8 mouse cellular contexts compared by ENCODE assay signal in genomic region chr4:43406162-43406971, GRCm38 (mm10). TPM values are rescaled to one million over a fixed set of nuclear protein-coding genes. Genes with fewer than 3 reads are reported as not detected.
A peak's percentile ranks its signal among the peaks of the same experiment; 100 is the strongest.
DNase-seq lines count a peak whose midpoint lies in the region; ATAC-seq lines count a peak whose summit lies in the region.

No protein-coding gene starts in this region.

- H3K27ac ChIP-seq in hindbrain, embryonic 12.5 days = peak overlapping the region; percentile 95

- peak overlapping the region; percentile 84 for H3K9ac ChIP-seq in hindbrain, embryonic 12.5 days

- H3K4me3 ChIP-seq in hindbrain, embryonic 12.5 days = peak overlapping the region; percentile 59

- no peaks in the 10 kb centered on the region for H3K9me3 ChIP-seq in hindbrain, embryonic 12.5 days (replicated peaks)

- ATAC-seq in hindbrain, embryonic 12.5 days (ENCODE audit: low FRiP score) = peak; percentile 95
- no peak for ATAC-seq in activated CD4-positive, CD25-positive, alpha-beta regulatory T cell, adult 4 months

- H3K4me1 ChIP-seq in hindbrain, embryonic 12.5 days = peaks cover 37% of the 10 kb centered on the region

- WGBS in hindbrain, embryonic 12.5 days = 2% methylated on average over 28 of the region's 28 CpGs

- H3K36me3 ChIP-seq in hindbrain, embryonic 12.5 days = peaks cover 3% of the 10 kb centered on the region; the same call in 1 of the 2 replicates

- H3K27me3 ChIP-seq in hindbrain, embryonic 12.5 days = no peaks in the 10 kb centered on the region

- DNase-seq in Muller cell, postnatal 12 days (ENCODE audit: inconsistent ontology term) = peak; percentile 94
- DNase-seq in cerebellum, postnatal 14 days = peak; percentile 68 to 79
- peak; percentile 70 to 76 for DNase-seq in frontal cortex, postnatal 36 days (ENCODE audit: low spot score in 2 of 2)
- peak; percentile 49 to 66 for DNase-seq in layer of hippocampus, postnatal 25 days (ENCODE audit: extremely low spot score in 1 of 2, low spot score in 1 of 2)
- peak; percentile 96 for DNase-seq in lung, postnatal 10 days
- DNase-seq in right cerebral cortex, adult 2 months (ENCODE audit: low spot score in 2 of 2) = peak; percentile 69 to 70

- peak overlapping the region; percentile 62 for H3K4me2 ChIP-seq in hindbrain, embryonic 12.5 days (replicated peaks)

RNA-seq across cellular contexts. Expression of gene Fam166b, which starts 22.6 kb away (rescaled TPM):
- polyA plus RNA-seq in hindbrain, embryonic 12.5 days (2016; fragmentation: Nextera tagmentation; extraction: Ambion mirVana) = 1.3 TPM in 1 of 2 replicates, not detected in the other
- total RNA-seq in layer of hippocampus, postnatal 25 days (2021) = 1 to 10 TPM in 1 of 2 experiments, under 1 TPM in 1; 0.59 to 3.1 TPM
- polyA plus RNA-seq in activated CD4-positive, CD25-positive, alpha-beta regulatory T cell, adult 4 months (2017; shearing (Covaris generic)) = not detected

RNA-seq across cellular contexts. Expression of gene Rusc2, which starts 24.6 kb away (rescaled TPM):
- polyA plus RNA-seq in hindbrain, embryonic 12.5 days (2016; fragmentation: Nextera tagmentation; extraction: Ambion mirVana) = 55.0 and 68.9 TPM in 2 replicates
- 100 to 1,000 TPM; 122 to 123 TPM for total RNA-seq in layer of hippocampus, postnatal 25 days (2021)
- polyA plus RNA-seq in activated CD4-positive, CD25-positive, alpha-beta regulatory T cell, adult 4 months (2017; shearing (Covaris generic)) = not detected

RNA-seq across cellular contexts. Expression of gene Tesk1, which starts 35.4 kb away (rescaled TPM):
- 15.7 and 16.2 TPM in 2 replicates for polyA plus RNA-seq in hindbrain, embryonic 12.5 days (2016; fragmentation: Nextera tagmentation; extraction: Ambion mirVana)
- 10 to 100 TPM; 74.1 to 77.6 TPM for total RNA-seq in layer of hippocampus, postnatal 25 days (2021)
- polyA plus RNA-seq in activated CD4-positive, CD25-positive, alpha-beta regulatory T cell, adult 4 months (2017; shearing (Covaris generic)) = 1 to 10 TPM in 1 of 2 experiments, under 1 TPM in 1; 0.48 to 1.1 TPM

RNA-seq across cellular contexts. Expression of gene Cd72, which starts 48.1 kb away (rescaled TPM):
- polyA plus RNA-seq in hindbrain, embryonic 12.5 days (2016; fragmentation: Nextera tagmentation; extraction: Ambion mirVana) = 2.0 and 3.8 TPM in 2 replicates
- total RNA-seq in layer of hippocampus, postnatal 25 days (2021) = under 1 TPM in 1 of 2 experiments, not detected in 1; 0.22 TPM
- 10 to 100 TPM; 63.4 to 67.4 TPM for polyA plus RNA-seq in activated CD4-positive, CD25-positive, alpha-beta regulatory T cell, adult 4 months (2017; shearing (Covaris generic))

Comparison
In these comparisons a context has a peak if more than half of its experiments do, and no peak if none do; other contexts are left out.
1. RNA of gene Rusc2, which starts 24.6 kb away (polyA plus RNA-seq): 55.0 to 68.9 TPM in hindbrain, embryonic 12.5 days; not detected in activated CD4-positive, CD25-positive, alpha-beta regulatory T cell, adult 4 months; every median in the first group is over 10 times any median in the second.
2. Peak in every context shown above with its lines, with median percentiles within 50 percentile points of each other: DNase-seq.